Mouse (Mus musculus): Measurements from ENCODE around the gene Scrn1.

GRCm38 (mm10) chr6:54558466-54558865 is 7.8 kb downstream of the Scrn1 start:
- TF ChIP-seq CTCF (IDR thresholded peaks at IDR 0.05) (no peak), POLR2A (IDR thresholded peaks at IDR 0.05; ENCODE audit: insufficient read depth, low read depth, low read length) (no peak), EP300 (IDR thresholded peaks at IDR 0.05; ENCODE audit: insufficient read depth, low read depth, low read length) (no peak)
